Mouse (Mus musculus): Measurements from ENCODE around the gene Gm20388. TPM values are rescaled to one million over a fixed set of nuclear protein-coding genes. Genes with fewer than 3 reads are reported as not detected.

Gm20388 gene
- polyA plus RNA-seq, 1 experiment from 2014 or later, result 4.4 TPM

DNA sequence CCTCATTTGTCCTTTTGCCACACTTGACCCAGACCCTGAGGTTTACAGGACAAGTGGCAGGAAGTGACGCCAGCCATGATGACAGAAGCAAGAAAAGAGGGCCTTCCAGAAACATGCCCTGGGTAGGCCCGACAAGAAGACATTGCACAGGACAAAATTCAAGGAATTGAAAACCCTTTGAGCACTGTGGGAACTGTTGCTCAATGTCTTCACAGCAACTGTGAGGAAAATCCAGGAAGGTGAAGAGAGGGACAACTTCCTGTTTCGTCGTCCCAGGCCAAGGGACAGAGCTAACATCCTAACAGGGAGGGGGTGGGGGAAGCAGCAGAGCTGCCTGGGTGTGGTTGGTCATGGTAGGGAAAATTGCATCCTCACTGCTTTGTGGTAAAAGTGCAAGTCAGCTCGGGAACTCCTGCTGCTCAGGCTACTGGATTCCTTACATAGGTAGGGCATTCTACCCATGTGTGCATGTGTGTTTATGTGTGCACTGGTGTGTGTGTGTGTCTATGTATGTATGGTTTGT is 3839.6 kb downstream of the Gm20388 start:
- Histone ChIP-seq H3K27ac (no peak overlapping the region), H3K4me1 (replicated peaks) (peaks cover 23% of the 10 kb centered on the region), H3K27me3 (0 out of 2 replicates have a peak, but pooled peaks cover 2% of the 10 kb centered on the region), H3K9me3 (no peaks in the 10 kb centered on the region), H3K9ac (replicated peaks) (no peak overlapping the region), H3K4me3 (replicated peaks) (no peak overlapping the region), H3K36me3 (no peaks in the 10 kb centered on the region), H3K4me2 (replicated peaks) (no peak overlapping the region)
- no peak for ATAC-seq
- 75% methylated on average over 5 of the region's 5 CpGs for WGBS

DNA sequence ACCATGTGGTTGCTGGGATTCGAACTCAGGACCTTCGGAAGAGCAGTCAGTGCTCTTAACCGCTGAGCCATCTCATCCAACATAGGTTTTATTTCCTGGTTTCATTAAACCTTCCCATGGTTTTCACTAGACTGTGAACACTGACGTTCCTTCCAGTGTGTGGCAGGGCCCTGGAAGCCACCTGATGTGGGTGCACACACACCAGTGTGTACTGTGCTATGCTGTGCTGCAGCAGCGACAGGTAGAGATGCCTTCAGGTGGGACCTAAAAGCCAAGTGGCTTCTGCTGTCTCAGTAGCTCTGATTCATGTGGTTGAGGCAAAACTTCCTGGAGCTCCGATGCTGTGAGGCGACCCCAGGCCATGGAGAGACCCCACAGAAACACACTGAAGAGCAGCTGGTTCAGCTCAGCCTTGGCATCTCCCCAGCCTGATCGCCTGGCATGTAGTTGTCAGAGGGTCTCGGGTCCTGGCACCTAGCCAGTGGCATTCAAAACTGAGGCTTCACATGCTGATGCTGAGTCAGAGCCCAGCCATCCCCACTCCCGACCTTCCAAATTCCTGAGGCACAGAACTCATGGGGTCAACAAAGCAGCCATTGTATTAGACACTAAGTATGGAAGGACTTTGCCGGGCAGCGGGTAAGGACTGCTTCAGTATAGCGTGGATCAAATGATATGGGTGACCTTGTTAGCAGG is 3842.3 kb downstream of the Gm20388 start:
- no peaks in the 10 kb centered on the region for H3K36me3 ChIP-seq
- H3K27ac ChIP-seq, result peak overlapping the region; percentile 69
- no peak overlapping the region for H3K9ac ChIP-seq (replicated peaks)
- no peak overlapping the region; the same call in 1 of the 2 replicates for H3K4me2 ChIP-seq (replicated peaks)
- WGBS, result 49% methylated on average over 13 of the region's 13 CpGs
- H3K4me3 ChIP-seq (replicated peaks), result no peak overlapping the region
- peaks cover 23% of the 10 kb centered on the region for H3K4me1 ChIP-seq (replicated peaks)
- H3K27me3 ChIP-seq, result 0 out of 2 replicates have a peak, but pooled peaks cover 2% of the 10 kb centered on the region
- no peaks in the 10 kb centered on the region for H3K9me3 ChIP-seq
- ATAC-seq, result peak; percentile 62

GRCm38 (mm10) chr8:123753604-123754375 is 3843.1 kb downstream of the Gm20388 start:
- peak overlapping the region; percentile 69 for H3K27ac ChIP-seq
- peak overlapping the region; percentile 11; the same call in 1 of the 2 replicates for H3K4me3 ChIP-seq (replicated peaks)
- H3K36me3 ChIP-seq, result no peaks in the 10 kb centered on the region
- H3K9ac ChIP-seq (replicated peaks), result peak overlapping the region; percentile 11; the same call in 1 of the 2 replicates
- peaks cover 23% of the 10 kb centered on the region for H3K4me1 ChIP-seq (replicated peaks)
- 0 out of 2 replicates have a peak, but pooled peaks cover 2% of the 10 kb centered on the region for H3K27me3 ChIP-seq
- peak overlapping the region; percentile 46 for H3K4me2 ChIP-seq (replicated peaks)
- peak; percentile 63 for ATAC-seq
- H3K9me3 ChIP-seq, result no peaks in the 10 kb centered on the region
- WGBS, result 5% methylated on average over 18 of the region's 18 CpGs

- peak overlapping the region; percentile 69 for H3K27ac ChIP-seq
- no peak overlapping the region for H3K4me3 ChIP-seq (replicated peaks)
- 0 out of 2 replicates have a peak, but pooled peaks cover 2% of the 10 kb centered on the region for H3K27me3 ChIP-seq
- peaks cover 26% of the 10 kb centered on the region for H3K4me1 ChIP-seq (replicated peaks)
- WGBS, result 73% methylated on average over 13 of the region's 13 CpGs
- no peaks in the 10 kb centered on the region for H3K36me3 ChIP-seq
- H3K9me3 ChIP-seq, result no peaks in the 10 kb centered on the region
- H3K4me2 ChIP-seq (replicated peaks), result peak overlapping the region; percentile 46; the same call in 1 of the 2 replicates
- H3K9ac ChIP-seq (replicated peaks), result no peak overlapping the region
- 0 out of 2 replicates have a peak, but pooled peaks have one; percentile 21 for ATAC-seq
Observed at GRCm38 (mm10) chr8:123754538-123755431, 3844.1 kb downstream of the Gm20388 start.

DNA sequence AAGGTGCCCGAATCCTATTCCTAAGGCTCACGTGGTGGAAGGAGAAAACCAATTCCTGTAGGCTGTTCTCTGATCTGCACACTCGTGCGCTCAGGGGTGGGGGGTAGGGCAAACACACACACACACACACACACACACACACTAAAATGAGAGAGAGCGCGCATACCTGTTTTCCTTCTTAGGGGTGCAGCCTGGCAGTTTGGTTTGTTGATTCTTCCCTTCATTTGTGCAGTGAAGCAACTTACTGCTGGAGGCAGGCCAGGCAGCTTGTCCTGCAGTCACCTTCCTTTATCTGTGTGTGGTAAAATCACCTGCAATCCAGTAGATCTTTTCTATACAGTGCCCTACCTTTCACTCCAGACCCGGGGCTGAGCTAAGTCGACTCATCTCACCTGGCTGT is 3846.3 kb downstream of the Gm20388 start:
- Histone ChIP-seq H3K4me1 (replicated peaks) (peaks cover 46% of the 10 kb centered on the region), H3K27me3 (0 out of 2 replicates have a peak, but pooled peaks cover 2% of the 10 kb centered on the region), H3K4me3 (replicated peaks) (no peak overlapping the region), H3K4me2 (replicated peaks) (no peak overlapping the region), H3K36me3 (no peaks in the 10 kb centered on the region), H3K27ac (no peak overlapping the region), H3K9me3 (no peaks in the 10 kb centered on the region), H3K9ac (replicated peaks) (no peak overlapping the region)
- no peak for ATAC-seq
- WGBS, result 86% methylated on average over 8 of the region's 8 CpGs

DNA sequence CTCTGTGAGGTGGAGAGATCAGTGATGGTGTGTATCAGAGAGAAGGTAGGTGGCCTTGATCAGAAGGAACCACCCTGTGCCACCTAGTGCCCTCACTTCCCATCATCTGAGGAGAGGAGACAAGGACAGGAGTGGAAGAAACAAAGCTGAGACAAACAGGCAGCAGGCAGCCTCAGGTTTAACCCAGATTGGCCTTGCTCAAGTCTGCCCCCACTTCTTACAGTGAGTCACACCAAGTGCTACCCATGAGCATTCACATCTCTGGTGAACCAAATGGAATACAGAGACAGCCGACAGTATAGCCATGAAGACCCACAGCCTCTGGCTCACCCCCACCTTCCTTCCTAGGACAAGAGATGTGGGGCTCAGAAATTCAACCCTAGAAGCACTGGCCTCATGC is 3848.3 kb downstream of the Gm20388 start:
- no peaks in the 10 kb centered on the region for H3K36me3 ChIP-seq
- H3K4me3 ChIP-seq (replicated peaks), result no peak overlapping the region
- H3K4me2 ChIP-seq (replicated peaks), result no peak overlapping the region
- no peaks in the 10 kb centered on the region for H3K9me3 ChIP-seq
- no peak overlapping the region for H3K9ac ChIP-seq (replicated peaks)
- no peak overlapping the region for H3K27ac ChIP-seq
- 0 out of 2 replicates have a peak, but pooled peaks cover 2% of the 10 kb centered on the region for H3K27me3 ChIP-seq
- H3K4me1 ChIP-seq (replicated peaks), result peaks cover 33% of the 10 kb centered on the region
- WGBS, result 86% methylated on average over 1 of the region's 1 CpGs
- no peak for ATAC-seq

- Histone ChIP-seq H3K27me3 (no peaks in the 10 kb centered on the region), H3K4me2 (replicated peaks) (peak overlapping the region; percentile 48), H3K27ac (no peak overlapping the region), H3K4me1 (replicated peaks) (peaks cover 23% of the 10 kb centered on the region), H3K36me3 (no peaks in the 10 kb centered on the region), H3K4me3 (replicated peaks) (peak overlapping the region; percentile 22; the same call in 1 of the 2 replicates), H3K9ac (replicated peaks) (no peak overlapping the region; the same call in 1 of the 2 replicates), H3K9me3 (no peaks in the 10 kb centered on the region)
- peak; percentile 87 for ATAC-seq
- 2% methylated on average over 10 of the region's 10 CpGs for WGBS
Observed at GRCm38 (mm10) chr8:123759933-123760332, 3849.3 kb downstream of the Gm20388 start.

- H3K9ac ChIP-seq (replicated peaks), result no peak overlapping the region; the same call in 1 of the 2 replicates
- H3K27ac ChIP-seq, result no peak overlapping the region
- no peaks in the 10 kb centered on the region for H3K27me3 ChIP-seq
- peaks cover 23% of the 10 kb centered on the region for H3K4me1 ChIP-seq (replicated peaks)
- WGBS, result 54% methylated on average over 5 of the region's 5 CpGs
- no peaks in the 10 kb centered on the region for H3K9me3 ChIP-seq
- no peak overlapping the region for H3K4me3 ChIP-seq (replicated peaks)
- H3K36me3 ChIP-seq, result no peaks in the 10 kb centered on the region
- ATAC-seq, result 0 out of 2 replicates have a peak, but pooled peaks have one; percentile 2
- peak overlapping the region; percentile 48 for H3K4me2 ChIP-seq (replicated peaks)
Observed at GRCm38 (mm10) chr8:123760579-123760978, 3849.9 kb downstream of the Gm20388 start.

- Histone ChIP-seq H3K4me1 (replicated peaks) (peaks cover 23% of the 10 kb centered on the region), H3K27ac (peak overlapping the region; percentile 46; the same call in 1 of the 2 replicates), H3K36me3 (no peaks in the 10 kb centered on the region), H3K9me3 (no peaks in the 10 kb centered on the region), H3K4me3 (replicated peaks) (no peak overlapping the region), H3K27me3 (no peaks in the 10 kb centered on the region), H3K4me2 (replicated peaks) (no peak overlapping the region), H3K9ac (replicated peaks) (no peak overlapping the region)
- ATAC-seq, result no peak
- WGBS, result 57% methylated on average over 12 of the region's 12 CpGs
Observed at GRCm38 (mm10) chr8:123761266-123761882, 3850.7 kb downstream of the Gm20388 start.

GRCm38 (mm10) chr8:123761883-123762270 is 3851.2 kb downstream of the Gm20388 start:
- no peaks in the 10 kb centered on the region for H3K9me3 ChIP-seq
- H3K36me3 ChIP-seq, result no peaks in the 10 kb centered on the region
- H3K4me1 ChIP-seq (replicated peaks), result peaks cover 23% of the 10 kb centered on the region
- H3K9ac ChIP-seq (replicated peaks), result no peak overlapping the region
- no peak for ATAC-seq
- no peak overlapping the region for H3K4me3 ChIP-seq (replicated peaks)
- no peak overlapping the region for H3K4me2 ChIP-seq (replicated peaks)
- WGBS, result 35% methylated on average over 4 of the region's 4 CpGs
- H3K27ac ChIP-seq, result no peak overlapping the region; the same call in 1 of the 2 replicates
- no peaks in the 10 kb centered on the region for H3K27me3 ChIP-seq

DNA sequence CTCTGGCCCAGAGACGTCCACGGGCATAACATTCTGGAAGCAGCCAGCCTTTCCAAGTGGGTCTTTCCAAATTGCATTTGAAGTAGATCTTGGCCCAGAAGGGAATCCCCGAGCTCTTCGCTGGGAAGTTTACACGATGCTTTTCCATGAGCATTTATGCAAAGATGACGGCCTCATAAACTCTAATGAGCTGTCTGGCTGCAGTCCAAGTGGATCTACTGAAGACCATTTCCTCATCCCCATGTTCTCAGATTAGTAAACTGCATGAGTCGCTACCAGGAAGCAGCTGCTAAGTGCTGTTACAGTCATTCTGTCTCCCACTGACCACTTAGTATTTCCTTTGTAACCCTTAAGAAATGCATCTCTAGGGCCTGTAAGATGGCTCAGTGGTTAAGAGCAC is 3852.7 kb downstream of the Gm20388 start:
- H3K4me1 ChIP-seq (replicated peaks), result peaks cover 23% of the 10 kb centered on the region
- no peaks in the 10 kb centered on the region for H3K9me3 ChIP-seq
- no peak overlapping the region for H3K4me2 ChIP-seq (replicated peaks)
- no peak overlapping the region for H3K27ac ChIP-seq
- no peak for ATAC-seq
- H3K9ac ChIP-seq (replicated peaks), result no peak overlapping the region
- WGBS, result 76% methylated on average over 7 of the region's 7 CpGs
- no peaks in the 10 kb centered on the region for H3K27me3 ChIP-seq
- no peak overlapping the region for H3K4me3 ChIP-seq (replicated peaks)
- no peaks in the 10 kb centered on the region for H3K36me3 ChIP-seq

Data from midbrain, embryonic 13.5 days (tissue).